Mouse (Mus musculus): ENCODE measurements around the gene Thsd7b.

GRCm38 (mm10) chr1:129624519-129624918 is 351.4 kb downstream of the Thsd7b start:
- TF ChIP-seq POLR2AphosphoS2 (IDR thresholded peaks at IDR 0.05; ENCODE audit: insufficient read length, low read depth) (no peak), POLR2A (IDR thresholded peaks at IDR 0.05; ENCODE audit: insufficient read length, low read depth) (no peak), REST (IDR thresholded peaks at IDR 0.05; ENCODE audit: insufficient read depth, insufficient read length) (no peak), USF1 (IDR thresholded peaks at IDR 0.05; ENCODE audit: low read depth) (no peak), MYOG (IDR thresholded peaks at IDR 0.05; ENCODE audit: control insufficient read depth in 1 of 3, insufficient read depth in 1 of 3, insufficient read length in 2 of 3, low read depth in 2 of 3) (no peak), E2F4 (IDR thresholded peaks at IDR 0.05; ENCODE audit: insufficient read depth) (no peak), TCF3 (IDR thresholded peaks at IDR 0.05; ENCODE audit: insufficient read length, low read depth) (no peak)
